Mouse (Mus musculus): ENCODE measurements at regions not wholly inside any gene's neighbourhood (a gene's known extent, or its start where the extent isn't known, plus 50 kb on each side); places are given as distances from the start of the nearest gene placed in this dataset.

DNA sequence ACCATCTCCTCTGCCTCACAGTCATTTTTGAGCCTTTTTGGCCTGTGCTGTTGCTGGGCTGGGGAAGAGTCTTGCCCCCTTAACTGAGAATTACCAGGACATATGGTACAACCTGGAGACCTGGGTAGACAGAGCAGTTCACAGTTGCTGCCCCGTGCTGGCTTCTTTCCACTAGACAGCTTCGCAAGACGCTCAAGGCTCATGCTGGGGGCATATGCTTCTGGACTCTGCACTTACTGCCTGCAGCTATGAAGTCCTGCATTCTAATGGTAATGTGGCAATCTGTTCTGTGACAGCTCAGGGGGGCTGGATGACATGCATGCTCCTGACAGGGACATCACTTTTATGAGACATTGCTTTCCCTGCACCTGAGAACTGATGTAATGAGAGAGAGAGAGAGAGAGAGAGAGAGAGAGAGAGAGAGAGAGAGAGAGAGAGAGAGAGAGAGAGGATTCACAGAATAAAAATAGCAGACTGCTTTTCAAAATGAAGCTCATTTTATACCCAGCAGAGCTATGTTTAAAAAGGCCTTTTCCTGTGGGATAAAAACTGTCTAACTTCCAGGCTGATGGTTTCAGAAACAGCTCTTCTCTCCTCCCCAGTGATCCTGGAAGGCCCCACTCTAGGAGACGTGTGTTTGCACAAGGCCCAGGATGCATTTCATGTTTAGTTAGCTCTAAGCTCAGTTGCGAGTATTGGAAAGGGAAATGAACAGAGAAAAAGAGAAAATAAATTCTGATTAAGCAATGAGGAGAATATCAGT is 405.5 kb downstream of the Sox11 start:
- H3K9ac ChIP-seq (ENCODE audit: low read depth, low read length) = no peak overlapping the region
- no peak for ATAC-seq
- H3K27me3 ChIP-seq (replicated peaks; ENCODE audit: control insufficient read depth, insufficient read depth, low read length) = no peaks in the 10 kb centered on the region
- no peaks in the 10 kb centered on the region for H3K36me3 ChIP-seq (ENCODE audit: control insufficient read depth, insufficient read depth, low read length)
- H3K4me2 ChIP-seq (ENCODE audit: low read depth, low read length) = no peak overlapping the region
- H3K4me3 ChIP-seq (ENCODE audit: low read length) = no peak overlapping the region
- no peaks in the 10 kb centered on the region for H3K9me3 ChIP-seq (ENCODE audit: control insufficient read depth, low read length)
- H3K4me1 ChIP-seq (ENCODE audit: control insufficient read depth, insufficient read depth, low read length) = no peaks in the 10 kb centered on the region
- WGBS = 53% methylated on average over 5 of the region's 5 CpGs
- no peak overlapping the region for H3K27ac ChIP-seq (ENCODE audit: low read length)

GRCm38 (mm10) chr12:26930155-26930867 is 412.1 kb downstream of the Sox11 start:
- Histone ChIP-seq H3K27ac (ENCODE audit: low read length) (no peak overlapping the region), H3K36me3 (ENCODE audit: control insufficient read depth, insufficient read depth, low read length) (no peaks in the 10 kb centered on the region), H3K9ac (ENCODE audit: low read depth, low read length) (no peak overlapping the region), H3K9me3 (ENCODE audit: control insufficient read depth, low read length) (no peaks in the 10 kb centered on the region), H3K4me3 (ENCODE audit: low read length) (no peak overlapping the region), H3K27me3 (replicated peaks; ENCODE audit: control insufficient read depth, insufficient read depth, low read length) (no peaks in the 10 kb centered on the region), H3K4me1 (ENCODE audit: control insufficient read depth, insufficient read depth, low read length) (no peaks in the 10 kb centered on the region), H3K4me2 (ENCODE audit: low read depth, low read length) (no peak overlapping the region)
- ATAC-seq = no peak
- 74% methylated on average over 7 of the region's 7 CpGs for WGBS

- no peak overlapping the region for H3K9ac ChIP-seq (ENCODE audit: low read depth, low read length)
- no peak overlapping the region for H3K27ac ChIP-seq (ENCODE audit: low read length)
- no peak overlapping the region for H3K4me3 ChIP-seq (ENCODE audit: low read length)
- WGBS = 86% methylated on average over 1 of the region's 1 CpGs
- ATAC-seq = no peak
- peaks cover 5% of the 10 kb centered on the region; the same call in 1 of the 2 replicates for H3K4me1 ChIP-seq (ENCODE audit: control insufficient read depth, insufficient read depth, low read length)
- no peaks in the 10 kb centered on the region for H3K36me3 ChIP-seq (ENCODE audit: control insufficient read depth, insufficient read depth, low read length)
- H3K4me2 ChIP-seq (ENCODE audit: low read depth, low read length) = no peak overlapping the region
- no peaks in the 10 kb centered on the region for H3K9me3 ChIP-seq (ENCODE audit: control insufficient read depth, low read length)
- no peaks in the 10 kb centered on the region for H3K27me3 ChIP-seq (replicated peaks; ENCODE audit: control insufficient read depth, insufficient read depth, low read length)
Measured at GRCm38 (mm10) chr12:26906126-26906525, 436.2 kb downstream of the Sox11 start.

GRCm38 (mm10) chr12:26903894-26904272 is 434.9 kb downstream of the Cmpk2 start:
- H3K4me1 ChIP-seq (ENCODE audit: control insufficient read depth, insufficient read depth, low read length) = peaks cover 5% of the 10 kb centered on the region; the same call in 1 of the 2 replicates
- H3K9ac ChIP-seq (ENCODE audit: low read depth, low read length) = no peak overlapping the region
- H3K27ac ChIP-seq (ENCODE audit: low read length) = no peak overlapping the region
- no peaks in the 10 kb centered on the region for H3K27me3 ChIP-seq (replicated peaks; ENCODE audit: control insufficient read depth, insufficient read depth, low read length)
- no peak overlapping the region for H3K4me3 ChIP-seq (ENCODE audit: low read length)
- WGBS = 47% methylated on average over 2 of the region's 2 CpGs
- no peaks in the 10 kb centered on the region for H3K9me3 ChIP-seq (ENCODE audit: control insufficient read depth, low read length)
- 0 out of 2 replicates have a peak overlapping the region, but pooled peaks have one; percentile 48 for H3K4me2 ChIP-seq (ENCODE audit: low read depth, low read length)
- no peaks in the 10 kb centered on the region for H3K36me3 ChIP-seq (ENCODE audit: control insufficient read depth, insufficient read depth, low read length)
- ATAC-seq = peak; percentile 3; the same call in 1 of the 2 replicates

DNA sequence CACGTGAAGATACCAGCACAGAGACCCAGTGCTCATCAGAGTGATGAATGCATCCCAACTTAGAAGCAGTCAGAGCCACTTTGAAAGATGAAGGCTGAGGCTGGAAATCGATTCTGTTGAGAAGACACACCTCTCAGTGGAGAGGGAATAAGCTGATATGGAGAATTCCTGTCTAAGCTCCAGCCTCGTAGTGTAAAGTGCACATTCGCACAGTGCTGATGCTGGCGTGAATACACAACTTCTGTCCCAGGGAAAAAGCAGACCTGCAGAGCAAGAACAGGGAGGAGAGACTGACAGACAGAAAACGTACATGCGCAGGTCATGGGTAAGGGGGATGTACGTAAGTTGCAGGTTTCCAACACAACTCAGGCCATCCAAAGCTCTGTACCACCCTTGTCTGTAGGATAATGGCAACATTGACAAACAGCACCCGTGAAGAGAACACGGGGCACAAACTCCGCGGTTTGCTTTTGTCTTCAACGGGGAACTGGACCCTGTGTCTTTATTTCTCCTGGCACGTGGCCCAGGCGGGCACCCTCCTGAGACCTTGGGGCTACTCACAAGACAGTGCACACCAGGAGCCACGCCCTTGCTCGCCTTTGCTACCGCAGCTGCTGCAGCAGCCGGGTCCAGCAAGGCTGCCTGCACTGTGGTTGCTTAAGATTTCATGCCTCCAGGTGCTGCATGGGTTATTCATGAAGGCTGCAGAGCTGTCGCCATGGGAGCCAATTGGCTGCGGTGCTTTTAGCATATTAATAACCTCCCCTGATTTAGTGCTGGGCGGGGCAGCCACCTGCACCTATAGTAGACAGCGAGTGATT is 434.3 kb downstream of the Cmpk2 start:
- Histone ChIP-seq H3K4me2 (ENCODE audit: low read depth, low read length) (peak overlapping the region; percentile 48), H3K4me3 (ENCODE audit: low read length) (no peak overlapping the region), H3K27me3 (replicated peaks; ENCODE audit: control insufficient read depth, insufficient read depth, low read length) (no peaks in the 10 kb centered on the region), H3K9ac (ENCODE audit: low read depth, low read length) (no peak overlapping the region), H3K27ac (ENCODE audit: low read length) (no peak overlapping the region), H3K9me3 (ENCODE audit: control insufficient read depth, low read length) (no peaks in the 10 kb centered on the region), H3K4me1 (ENCODE audit: control insufficient read depth, insufficient read depth, low read length) (peaks cover 5% of the 10 kb centered on the region; the same call in 1 of the 2 replicates), H3K36me3 (ENCODE audit: control insufficient read depth, insufficient read depth, low read length) (no peaks in the 10 kb centered on the region)
- ATAC-seq = peak; percentile 90
- WGBS = 25% methylated on average over 23 of the region's 23 CpGs

GRCm38 (mm10) chr12:26891190-26891589 is 422.2 kb downstream of the Cmpk2 start:
- no peak for ATAC-seq
- Histone ChIP-seq H3K27me3 (replicated peaks; ENCODE audit: control insufficient read depth, insufficient read depth, low read length) (no peaks in the 10 kb centered on the region), H3K4me2 (ENCODE audit: low read depth, low read length) (no peak overlapping the region), H3K4me3 (ENCODE audit: low read length) (no peak overlapping the region), H3K9ac (ENCODE audit: low read depth, low read length) (no peak overlapping the region), H3K36me3 (ENCODE audit: control insufficient read depth, insufficient read depth, low read length) (no peaks in the 10 kb centered on the region), H3K27ac (ENCODE audit: low read length) (no peak overlapping the region), H3K4me1 (ENCODE audit: control insufficient read depth, insufficient read depth, low read length) (no peaks in the 10 kb centered on the region), H3K9me3 (ENCODE audit: control insufficient read depth, low read length) (no peaks in the 10 kb centered on the region)
- 64% methylated on average over 4 of the region's 4 CpGs for WGBS

- H3K4me1 ChIP-seq (ENCODE audit: control insufficient read depth, insufficient read depth, low read length) = 0 out of 2 replicates have a peak, but pooled peaks cover 4% of the 10 kb centered on the region
- no peak for ATAC-seq
- 72% methylated on average over 7 of the region's 7 CpGs for WGBS
Measured at GRCm38 (mm10) chr12:26886635-26887014, 417.6 kb downstream of the Cmpk2 start.

GRCm38 (mm10) chr12:26885831-26886634 is 417.0 kb downstream of the Cmpk2 start:
- 57% methylated on average over 12 of the region's 12 CpGs for WGBS
- ATAC-seq = no peak
- H3K36me3 ChIP-seq (ENCODE audit: control insufficient read depth, insufficient read depth, low read length) = no peaks in the 10 kb centered on the region
- H3K9me3 ChIP-seq (ENCODE audit: control insufficient read depth, low read length) = no peaks in the 10 kb centered on the region
- H3K27me3 ChIP-seq (replicated peaks; ENCODE audit: control insufficient read depth, insufficient read depth, low read length) = no peaks in the 10 kb centered on the region
- no peak overlapping the region for H3K4me3 ChIP-seq (ENCODE audit: low read length)
- H3K4me2 ChIP-seq (ENCODE audit: low read depth, low read length) = no peak overlapping the region
- no peak overlapping the region for H3K9ac ChIP-seq (ENCODE audit: low read depth, low read length)
- H3K4me1 ChIP-seq (ENCODE audit: control insufficient read depth, insufficient read depth, low read length) = 0 out of 2 replicates have a peak, but pooled peaks cover 4% of the 10 kb centered on the region
- H3K27ac ChIP-seq (ENCODE audit: low read length) = no peak overlapping the region

More at GRCm38 (mm10) chr12:26886635-26887014, 417.6 kb downstream of the Cmpk2 start:
- Histone ChIP-seq H3K27me3 (replicated peaks; ENCODE audit: control insufficient read depth, insufficient read depth, low read length) (no peaks in the 10 kb centered on the region), H3K4me3 (ENCODE audit: low read length) (no peak overlapping the region), H3K9ac (ENCODE audit: low read depth, low read length) (no peak overlapping the region), H3K4me2 (ENCODE audit: low read depth, low read length) (no peak overlapping the region), H3K9me3 (ENCODE audit: control insufficient read depth, low read length) (no peaks in the 10 kb centered on the region), H3K36me3 (ENCODE audit: control insufficient read depth, insufficient read depth, low read length) (no peaks in the 10 kb centered on the region), H3K27ac (ENCODE audit: low read length) (no peak overlapping the region)
